Mouse (Mus musculus): Measurements from ENCODE around the gene Trim75. TPM values are rescaled to one million over a fixed set of nuclear protein-coding genes. Genes with fewer than 3 reads are reported as not detected.
A peak's percentile ranks its signal among the peaks of the same experiment; 100 is the strongest.

Trim75 gene
- total and polyA plus RNA-seq, 2 experiments from 2014 or later, result 0.17 TPM; not detected in 1

DNA sequence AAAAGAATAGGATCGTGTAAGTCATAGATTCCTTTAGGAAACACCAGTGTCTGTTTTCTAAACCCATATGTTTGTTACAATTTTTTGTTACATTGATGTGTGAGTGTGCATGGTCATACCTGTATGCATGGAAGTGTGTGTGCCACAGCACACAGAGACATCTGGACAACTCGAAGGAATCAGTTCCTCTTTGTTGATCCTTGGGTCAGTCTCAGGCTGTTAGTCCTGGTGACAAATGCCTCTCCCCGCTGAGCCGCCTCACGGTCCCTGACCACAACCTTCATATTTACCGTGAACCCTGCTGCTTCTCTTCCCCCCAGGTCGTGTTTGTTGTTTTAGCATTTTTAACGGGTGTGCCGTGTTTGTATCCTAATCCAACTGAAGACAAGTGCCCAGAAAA lies 28.6 kb downstream of the Trim75 start:
- H3K9me3 ChIP-seq (ENCODE audit: low read length), result no peaks in the 10 kb centered on the region
- H3K4me2 ChIP-seq (ENCODE audit: low read depth), result no peak overlapping the region
- DNase-seq (no peak), ATAC-seq (no peak)
- peaks cover 10% of the 10 kb centered on the region; the same call in 1 of the 2 replicates for H3K36me3 ChIP-seq (ENCODE audit: insufficient read depth)
- no peak overlapping the region for H3K27ac ChIP-seq (ENCODE audit: low read depth, low read length)
- no peaks in the 10 kb centered on the region for H3K27me3 ChIP-seq (ENCODE audit: insufficient read depth, low read length)
- WGBS, result 89% methylated on average over 9 of the region's 9 CpGs
- TF ChIP-seq CTCF (IDR thresholded peaks at IDR 0.05; ENCODE audit: low read depth), result no peak
- no peaks in the 10 kb centered on the region for H3K4me1 ChIP-seq (ENCODE audit: insufficient read depth)
- H3K4me3 ChIP-seq (ENCODE audit: low read depth, low read length), result no peak overlapping the region
- no peak overlapping the region for H3K9ac ChIP-seq

- Histone ChIP-seq H3K27me3 (ENCODE audit: insufficient read depth, low read length) (no peaks in the 10 kb centered on the region), H3K4me2 (ENCODE audit: low read depth) (no peak overlapping the region), H3K36me3 (ENCODE audit: insufficient read depth) (0 out of 2 replicates have a peak, but pooled peaks cover 7% of the 10 kb centered on the region), H3K4me3 (ENCODE audit: low read depth, low read length) (no peak overlapping the region), H3K27ac (ENCODE audit: low read depth, low read length) (no peak overlapping the region), H3K4me1 (ENCODE audit: insufficient read depth) (no peaks in the 10 kb centered on the region), H3K9ac (no peak overlapping the region), H3K9me3 (ENCODE audit: low read length) (no peaks in the 10 kb centered on the region)
- DNase-seq (no peak), ATAC-seq (no peak)
- 34% methylated on average over 6 of the region's 6 CpGs for WGBS
- TF ChIP-seq CTCF (IDR thresholded peaks at IDR 0.05; ENCODE audit: low read depth), result no peak
Observed at GRCm38 (mm10) chr8:64952101-64952500, 35.5 kb downstream of the Trim75 start.

DNA sequence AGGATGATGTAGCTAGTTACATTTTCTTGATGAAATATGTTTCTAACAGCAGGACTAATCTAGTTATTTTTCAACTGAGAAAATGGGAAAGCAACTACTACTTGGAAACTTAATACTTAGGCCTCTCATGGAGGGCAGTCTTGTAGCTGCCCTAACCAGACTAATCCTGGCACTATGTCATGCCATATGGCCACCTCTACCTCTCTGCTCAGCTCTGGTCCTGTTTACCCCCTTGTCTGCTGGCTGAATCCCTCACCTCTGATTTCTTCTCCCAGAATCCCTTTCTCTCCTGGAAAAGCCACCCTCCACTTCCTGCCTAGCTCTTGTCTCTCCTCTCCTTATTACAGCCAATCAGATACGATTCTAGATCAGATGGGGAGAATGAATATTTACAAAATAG lies 39.3 kb downstream of the Trim75 start:
- no peak for TF ChIP-seq CTCF (IDR thresholded peaks at IDR 0.05; ENCODE audit: low read depth)
- Histone ChIP-seq H3K4me3 (ENCODE audit: low read depth, low read length) (no peak overlapping the region), H3K9ac (no peak overlapping the region), H3K27me3 (ENCODE audit: insufficient read depth, low read length) (no peaks in the 10 kb centered on the region), H3K9me3 (ENCODE audit: low read length) (no peaks in the 10 kb centered on the region), H3K4me1 (ENCODE audit: insufficient read depth) (no peaks in the 10 kb centered on the region), H3K27ac (ENCODE audit: low read depth, low read length) (no peak overlapping the region), H3K4me2 (ENCODE audit: low read depth) (peak overlapping the region; percentile 54; the same call in 1 of the 2 replicates), H3K36me3 (ENCODE audit: insufficient read depth) (no peaks in the 10 kb centered on the region)
- DNase-seq (no peak), ATAC-seq (no peak)
- 76% methylated on average over 1 of the region's 1 CpGs for WGBS

GRCm38 (mm10) chr8:64947698-64948034 lies 40.0 kb downstream of the Trim75 start:
- 8% methylated on average over 10 of the region's 10 CpGs for WGBS
- Histone ChIP-seq H3K4me3 (ENCODE audit: low read depth, low read length) (peak overlapping the region; percentile 95), H3K4me2 (ENCODE audit: low read depth) (peak overlapping the region; percentile 54), H3K9ac (peak overlapping the region; percentile 71), H3K27me3 (ENCODE audit: insufficient read depth, low read length) (no peaks in the 10 kb centered on the region), H3K4me1 (ENCODE audit: insufficient read depth) (no peaks in the 10 kb centered on the region), H3K36me3 (ENCODE audit: insufficient read depth) (no peaks in the 10 kb centered on the region), H3K27ac (ENCODE audit: low read depth, low read length) (peak overlapping the region; percentile 90), H3K9me3 (ENCODE audit: low read length) (no peaks in the 10 kb centered on the region)
- no peak for ATAC-seq
- TF ChIP-seq CTCF (IDR thresholded peaks at IDR 0.05; ENCODE audit: low read depth), result no peak
- DNase-seq, result no peak

- Histone ChIP-seq H3K4me3 (ENCODE audit: low read depth, low read length) (peak within 1 kb of the TSS; percentile 95), H3K9ac (peak within 1 kb of the TSS; percentile 71), H3K36me3 (ENCODE audit: insufficient read depth) (no peaks in the 10 kb centered on the region), H3K4me2 (ENCODE audit: low read depth) (peak within 1 kb of the TSS; percentile 54), H3K4me1 (ENCODE audit: insufficient read depth) (no peaks in the 10 kb centered on the region), H3K27me3 (ENCODE audit: insufficient read depth, low read length) (no peaks in the 10 kb centered on the region), H3K27ac (ENCODE audit: low read depth, low read length) (peak within 1 kb of the TSS; percentile 90), H3K9me3 (ENCODE audit: low read length) (no peaks in the 10 kb centered on the region)
- DNase-seq (peak; percentile 89), ATAC-seq (peak; percentile 94)
- 2% methylated on average over 72 of the region's 73 CpGs for WGBS
- TF ChIP-seq CTCF (IDR thresholded peaks at IDR 0.05; ENCODE audit: low read depth), result no peak
Observed at GRCm38 (mm10) chr8:64946820-64947697, 40.6 kb downstream of the Trim75 start, which contains the start of gene Tmem192. Gene Tmem192 (plus strand): TSS chr8:64947185.

- Histone ChIP-seq H3K4me1 (ENCODE audit: insufficient read depth) (no peaks in the 10 kb centered on the region), H3K4me3 (ENCODE audit: low read depth, low read length) (peak overlapping the region; percentile 95; the same call in 1 of the 2 replicates), H3K4me2 (ENCODE audit: low read depth) (peak overlapping the region; percentile 54), H3K27ac (ENCODE audit: low read depth, low read length) (no peak overlapping the region), H3K9ac (no peak overlapping the region), H3K27me3 (ENCODE audit: insufficient read depth, low read length) (no peaks in the 10 kb centered on the region), H3K36me3 (ENCODE audit: insufficient read depth) (no peaks in the 10 kb centered on the region), H3K9me3 (ENCODE audit: low read length) (no peaks in the 10 kb centered on the region)
- no peak for TF ChIP-seq CTCF (IDR thresholded peaks at IDR 0.05; ENCODE audit: low read depth)
- WGBS, result 53% methylated on average over 8 of the region's 8 CpGs
- DNase-seq, result no peak
- no peak for ATAC-seq
Observed at GRCm38 (mm10) chr8:64946441-64946819, 41.2 kb downstream of the Trim75 start.

DNA sequence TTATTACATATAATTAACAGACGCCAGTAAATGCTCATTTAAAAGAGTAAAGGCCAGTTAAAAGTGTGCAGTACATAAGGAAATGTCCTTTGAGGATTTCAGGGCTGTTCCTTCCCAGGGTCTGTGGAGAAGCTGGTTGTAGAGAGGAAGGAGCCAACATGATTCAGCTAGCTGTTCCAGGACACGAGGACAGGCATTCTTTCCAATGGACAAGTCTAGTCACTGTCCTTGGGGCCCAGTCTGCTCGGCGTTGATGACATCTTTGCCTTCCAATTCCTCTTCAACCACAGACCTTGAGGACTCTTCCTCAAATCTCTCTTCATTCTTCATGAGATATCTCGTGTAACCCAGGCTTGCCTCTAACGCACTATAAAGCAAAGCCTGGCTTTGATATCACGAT lies 42.0 kb downstream of the Trim75 start:
- Histone ChIP-seq H3K36me3 (ENCODE audit: insufficient read depth) (no peaks in the 10 kb centered on the region), H3K4me2 (ENCODE audit: low read depth) (no peak overlapping the region), H3K27me3 (ENCODE audit: insufficient read depth, low read length) (no peaks in the 10 kb centered on the region), H3K4me1 (ENCODE audit: insufficient read depth) (no peaks in the 10 kb centered on the region), H3K4me3 (ENCODE audit: low read depth, low read length) (no peak overlapping the region), H3K27ac (ENCODE audit: low read depth, low read length) (no peak overlapping the region), H3K9me3 (ENCODE audit: low read length) (no peaks in the 10 kb centered on the region), H3K9ac (no peak overlapping the region)
- DNase-seq (no peak), ATAC-seq (no peak)
- 84% methylated on average over 7 of the region's 7 CpGs for WGBS
- TF ChIP-seq CTCF (IDR thresholded peaks at IDR 0.05; ENCODE audit: low read depth), result no peak
